In genomic region chr6:114297260-114298002, GRCm38 (mm10) we compare ENCODE assay signal across 11 mouse cellular contexts. TPM values are rescaled to one million over a fixed set of nuclear protein-coding genes. Genes with fewer than 3 reads are reported as not detected.
DNase-seq lines count a peak whose midpoint lies in the region; ATAC-seq and TF ChIP-seq lines count a peak whose summit lies in the region.
"Had no signal": no experiment of that assay in that cellular context is flagged by ENCODE, and none has a peak within 500 bp of the region (broad histone marks: within the 10 kb centered on the region; RNA-seq: fewer than 3 reads in every experiment).

No protein-coding gene starts in this region.

- no peak for TF ChIP-seq POLR2A in cortical plate, adult 2 months (IDR thresholded peaks at IDR 0.05; ENCODE audit: extremely low read depth, insufficient read depth, low read length)

- H3K9me3 ChIP-seq in hindbrain, embryonic 14.5 days (ENCODE audit: control insufficient read depth, low read length): no peaks in the 10 kb centered on the region
- H3K9me3 ChIP-seq in neural tube, embryonic 12.5 days: no peaks in the 10 kb centered on the region

- peak; percentile 64 for ATAC-seq in hindbrain, embryonic 14.5 days (ENCODE audit: low FRiP score)
- ATAC-seq in neural tube, embryonic 12.5 days (ENCODE audit: low FRiP score, low read depth): peak; percentile 81

- peak; percentile 2; the same call in 1 of the 2 replicates for TF ChIP-seq CTCF in gastrocnemius, adult 2 months (IDR thresholded peaks at IDR 0.05)
- TF ChIP-seq CTCF in cortical plate, adult 2 months (IDR thresholded peaks at IDR 0.05; ENCODE audit: extremely low read depth, insufficient read depth, low read length): no peak

- H3K9ac ChIP-seq in hindbrain, embryonic 14.5 days: 0 out of 2 replicates have a peak overlapping the region, but pooled peaks have one; percentile 9
- no peak overlapping the region for H3K9ac ChIP-seq in neural tube, embryonic 12.5 days

- 18% methylated on average over 10 of the region's 10 CpGs for WGBS in hindbrain, embryonic 14.5 days
- 26% methylated on average over 10 of the region's 10 CpGs for WGBS in neural tube, embryonic 12.5 days

- no peak for DNase-seq in gastrocnemius, adult 2 months
- DNase-seq in gastrocnemius, postnatal 10 days: no peak
- DNase-seq in hindbrain, embryonic 14.5 days (ENCODE audit: low spot score): peak; percentile 45
- no peak for DNase-seq in thymus, postnatal 14 days
- DNase-seq in gastrocnemius, postnatal 14 days: no peak
- no peak for DNase-seq in adrenal gland, postnatal 14 days
- DNase-seq: heart, postnatal 14 days had no signal

- intact Hi-C loops in gastrocnemius, adult 2 months (cut with DNase I): no loop called here
- intact Hi-C loops in gastrocnemius, postnatal 14 days (cut with DNase I; ENCODE audit: low total_unique reads): no loop called here

- H3K4me3 ChIP-seq in gastrocnemius, adult 2 months: no peak overlapping the region
- no peak overlapping the region for H3K4me3 ChIP-seq in cortical plate, adult 2 months (ENCODE audit: insufficient read depth, low read length)
- no peak overlapping the region for H3K4me3 ChIP-seq in hindbrain, embryonic 14.5 days (replicated peaks; ENCODE audit: low read length)
- no peak overlapping the region for H3K4me3 ChIP-seq in neural tube, embryonic 12.5 days

- H3K27me3 ChIP-seq in hindbrain, embryonic 14.5 days (ENCODE audit: control insufficient read depth, insufficient read depth, low read length): no peaks in the 10 kb centered on the region
- H3K27me3 ChIP-seq in neural tube, embryonic 12.5 days (replicated peaks): 0 out of 2 replicates have a peak, but pooled peaks cover 3% of the 10 kb centered on the region

- H3K27ac ChIP-seq in gastrocnemius, adult 2 months: no peak overlapping the region
- peak overlapping the region; percentile 33; the same call in 1 of the 2 replicates for H3K27ac ChIP-seq in cortical plate, adult 2 months (ENCODE audit: insufficient read depth, low read length)
- H3K27ac ChIP-seq in hindbrain, embryonic 14.5 days: peak overlapping the region; percentile 76
- H3K27ac ChIP-seq in neural tube, embryonic 12.5 days: peak overlapping the region; percentile 59; the same call in 1 of the 2 replicates

- peaks cover 14% of the 10 kb centered on the region for H3K36me3 ChIP-seq in hindbrain, embryonic 14.5 days (replicated peaks; ENCODE audit: control insufficient read depth, insufficient read depth)
- peaks cover 1% of the 10 kb centered on the region; the same call in 1 of the 2 replicates for H3K36me3 ChIP-seq in neural tube, embryonic 12.5 days

- H3K4me2 ChIP-seq in hindbrain, embryonic 14.5 days (replicated peaks): no peak overlapping the region
- peak overlapping the region; percentile 24 for H3K4me2 ChIP-seq in neural tube, embryonic 12.5 days (replicated peaks)

- H3K4me1 ChIP-seq in cortical plate, adult 2 months (ENCODE audit: control insufficient read depth, insufficient read depth, low read length): peaks cover 8% of the 10 kb centered on the region; the same call in 1 of the 2 replicates
- peaks cover 48% of the 10 kb centered on the region for H3K4me1 ChIP-seq in hindbrain, embryonic 14.5 days (replicated peaks; ENCODE audit: control insufficient read depth, insufficient read depth, low read length)
- H3K4me1 ChIP-seq in neural tube, embryonic 12.5 days: peaks cover 45% of the 10 kb centered on the region

RNA-seq across cellular contexts. Expression of gene Slc6a1, which starts 15.0 kb away (rescaled TPM):
- under 1 TPM in 1 of 2 experiments, not detected in 1; 0.10 TPM for total RNA-seq in gastrocnemius, adult 2 months (2021)
- total RNA-seq in gastrocnemius, postnatal 10 days (2021): under 1 TPM; 0.75 to 0.87 TPM
- 363 and 392 TPM in 2 replicates for polyA plus RNA-seq in cortical plate, adult 2 months (2012; rRNA removed)
- polyA plus RNA-seq in hindbrain, embryonic 14.5 days (2014; fragmentation: Nextera tagmentation; extraction: Ambion mirVana): 135 and 154 TPM in 2 replicates
- 32.4 and 35.4 TPM in 2 replicates for polyA plus RNA-seq in neural tube, embryonic 12.5 days (2016; fragmentation: Nextera tagmentation; extraction: Ambion mirVana)
- under 1 TPM; 0.20 to 0.86 TPM for total RNA-seq in gastrocnemius, postnatal 14 days (2021)
- 0.45 TPM in 1 of 2 replicates, not detected in the other for total RNA-seq in adrenal gland, postnatal 14 days (2021)
- total RNA-seq: megakaryocyte, adult 5-6 weeks had no signal
- polyA plus RNA-seq: C2C12 had no signal
